Mouse (Mus musculus): ENCODE data around the gene Ddx56.

- TF ChIP-seq POLR2A (IDR thresholded peaks at IDR 0.05; ENCODE audit: extremely low read depth, insufficient read depth, low read length) (peak; percentile 63; the same call in 1 of the 2 replicates), CTCF (IDR thresholded peaks at IDR 0.05; ENCODE audit: low read depth, low read length) (no peak)
Observed at GRCm38 (mm10) chr11:6267320-6268254, at the start of gene Ddx56.
